Mouse (Mus musculus): ENCODE measurements around the gene Wwc2.

The Wwc2 gene

GRCm38 (mm10) chr8:47990911-47991820, at the start of gene Wwc2:
Gene Wwc2, minus strand, starts transcription at chr8:47990924.
- peak; percentile 20 for DNase-seq

GRCm38 (mm10) chr8:48038261-48038934, 47.7 kb upstream of the Wwc2 start:
- no peak for DNase-seq

GRCm38 (mm10) chr8:48032046-48032445, 41.3 kb upstream of the Wwc2 start:
- DNase-seq: no peak

- no peak for DNase-seq
Observed at GRCm38 (mm10) chr8:48030667-48031066, 39.9 kb upstream of the Wwc2 start.

- no peak for DNase-seq
Observed at GRCm38 (mm10) chr8:48026796-48027195, 36.1 kb upstream of the Wwc2 start.

GRCm38 (mm10) chr8:48023206-48023605, 32.5 kb upstream of the Wwc2 start:
- DNase-seq: no peak

- DNase-seq: no peak
Observed at GRCm38 (mm10) chr8:48019737-48020136, 29.0 kb upstream of the Wwc2 start.

GRCm38 (mm10) chr8:48016538-48016937, 25.8 kb upstream of the Wwc2 start:
- peak; percentile 38 for DNase-seq

GRCm38 (mm10) chr8:48014386-48014785, 23.7 kb upstream of the Wwc2 start:
- no peak for DNase-seq

GRCm38 (mm10) chr8:48013281-48013680, 22.6 kb upstream of the Wwc2 start:
- no peak for DNase-seq

- no peak for DNase-seq
Observed at GRCm38 (mm10) chr8:48011871-48012270, 21.1 kb upstream of the Wwc2 start.

GRCm38 (mm10) chr8:48010977-48011376, 20.3 kb upstream of the Wwc2 start:
- DNase-seq: no peak

GRCm38 (mm10) chr8:48009399-48009798, 18.7 kb upstream of the Wwc2 start:
- no peak for DNase-seq

- DNase-seq: no peak
Observed at GRCm38 (mm10) chr8:48008936-48009335, 18.2 kb upstream of the Wwc2 start.

- DNase-seq: no peak
Observed at GRCm38 (mm10) chr8:48006869-48007268, 16.1 kb upstream of the Wwc2 start.

GRCm38 (mm10) chr8:48002551-48002950, 11.8 kb upstream of the Wwc2 start:
- DNase-seq: no peak

GRCm38 (mm10) chr8:48001395-48001794, 10.7 kb upstream of the Wwc2 start:
- DNase-seq: no peak

GRCm38 (mm10) chr8:47996712-47997111, 6.0 kb upstream of the Wwc2 start:
- no peak for DNase-seq

GRCm38 (mm10) chr8:47996126-47996525, 5.4 kb upstream of the Wwc2 start:
- no peak for DNase-seq

GRCm38 (mm10) chr8:47995391-47995790, 4.7 kb upstream of the Wwc2 start:
- no peak for DNase-seq

- DNase-seq: no peak
Observed at GRCm38 (mm10) chr8:47994618-47995274, 4.0 kb upstream of the Wwc2 start.

GRCm38 (mm10) chr8:47990386-47990772, 345 bp downstream of the Wwc2 start:
- peak; percentile 69 for DNase-seq

GRCm38 (mm10) chr8:47989655-47990385, 904 bp downstream of the Wwc2 start:
- DNase-seq: peak; percentile 25
